Mouse (Mus musculus): Measurements from ENCODE around the gene Acad12.

DNA sequence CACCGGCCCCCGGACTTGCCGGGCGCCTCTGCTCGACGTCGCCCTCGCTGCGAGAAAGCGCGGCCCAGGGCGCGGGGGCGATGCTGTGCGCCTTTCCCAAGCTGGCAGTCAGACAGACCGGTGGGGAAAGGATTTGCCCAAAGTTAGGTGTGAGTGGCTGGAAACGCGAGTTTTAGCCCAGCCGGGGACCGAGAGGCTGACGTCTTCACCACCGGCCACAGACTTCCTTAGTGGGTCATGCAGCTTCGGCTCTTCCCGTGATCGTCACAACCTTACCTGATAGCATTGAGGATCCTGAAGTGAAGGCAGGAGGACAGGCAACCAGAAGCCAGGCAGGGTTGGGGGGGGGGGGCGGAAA, 42.1 kb upstream of the Acad12 start:
- no peak for TF ChIP-seq CTCF (IDR thresholded peaks at IDR 0.05; ENCODE audit: borderline replicate concordance, insufficient read depth, low read depth, low read length)
- TF ChIP-seq POLR2A (IDR thresholded peaks at IDR 0.05; ENCODE audit: borderline replicate concordance, insufficient read depth, low read length) = no peak
